Mouse (Mus musculus) brain, adult 2 months (tissue): ENCODE measurements around the gene Pdp2.

Experiments used
- DNase-seq: peaks from one replicate; pipeline ENCODE4 v3.0.0; 2011; ENCODE audit warnings: low read depth, low spot score

The Pdp2 gene

GRCm38 (mm10) chr8:104595773-104596536 lies 4.7 kb downstream of the Pdp2 start:
- DNase-seq, result no peak

GRCm38 (mm10) chr8:104597656-104598055 lies 6.4 kb downstream of the Pdp2 start:
- no peak for DNase-seq

GRCm38 (mm10) chr8:104598496-104598895 lies 7.2 kb downstream of the Pdp2 start:
- no peak for DNase-seq

GRCm38 (mm10) chr8:104601386-104601785 lies 10.1 kb downstream of the Pdp2 start:
- no peak for DNase-seq

GRCm38 (mm10) chr8:104601941-104602371 lies 10.7 kb downstream of the Pdp2 start:
- DNase-seq, result no peak

GRCm38 (mm10) chr8:104602468-104603244 lies 11.4 kb downstream of the Pdp2 start:
- peak; percentile 94 for DNase-seq

GRCm38 (mm10) chr8:104603245-104603593 lies 12.0 kb downstream of the Pdp2 start:
- DNase-seq, result no peak

- no peak for DNase-seq
These were observed 15.1 kb downstream of the Pdp2 start for GRCm38 (mm10) chr8:104606329-104606728.

GRCm38 (mm10) chr8:104607944-104608343 lies 16.7 kb downstream of the Pdp2 start:
- peak; percentile 69 for DNase-seq

GRCm38 (mm10) chr8:104609222-104609621 lies 18.0 kb downstream of the Pdp2 start:
- DNase-seq, result no peak

GRCm38 (mm10) chr8:104610185-104610766 lies 19.0 kb downstream of the Pdp2 start:
- no peak for DNase-seq

GRCm38 (mm10) chr8:104611613-104612012 lies 20.4 kb downstream of the Pdp2 start:
- DNase-seq, result no peak

- DNase-seq, result no peak
These were observed 21.9 kb downstream of the Pdp2 start for GRCm38 (mm10) chr8:104613119-104613518.

- DNase-seq, result no peak
These were observed 29.5 kb downstream of the Pdp2 start for GRCm38 (mm10) chr8:104620765-104621164.

GRCm38 (mm10) chr8:104624161-104624560 lies 32.9 kb downstream of the Pdp2 start, which contains the start of gene Cdh16:
Gene Cdh16, minus strand, starts transcription at chr8:104624396.
- DNase-seq, result no peak

GRCm38 (mm10) chr8:104627065-104627740 lies 36.0 kb downstream of the Pdp2 start:
- DNase-seq, result no peak

GRCm38 (mm10) chr8:104628402-104628801 lies 37.2 kb downstream of the Pdp2 start:
- no peak for DNase-seq

- no peak for DNase-seq
These were observed 38.3 kb downstream of the Pdp2 start for GRCm38 (mm10) chr8:104629306-104630110.

- DNase-seq, result no peak
These were observed 38.8 kb downstream of the Pdp2 start for GRCm38 (mm10) chr8:104630111-104630479.

- no peak for DNase-seq
These were observed 39.3 kb downstream of the Pdp2 start for GRCm38 (mm10) chr8:104630574-104630973.
